Mouse (Mus musculus) heart, adult 2 months (tissue): ENCODE measurements around the gene A630076J17Rik. TPM values are rescaled to one million over a fixed set of nuclear protein-coding genes. Genes with fewer than 3 reads are reported as not detected.

Experiments
- DNase-seq, 2 experiments: peaks; one replicate each; pipeline ENCODE4 v3.0.0; 2021
- H3K27ac ChIP-seq: fragments of 200-600 bp; 2 replicates; pipeline ENCODE4 v1.8.1; 2022
- H3K27me3 ChIP-seq: fragments of 200-500 bp; 2 replicates; pipeline ENCODE4 v1.6.1; 2012; ENCODE audit warnings: mild to moderate bottlenecking, low read length, inconsistent platforms, mixed read lengths; ENCODE audit not compliant: control insufficient read depth, insufficient read depth
- H3K36me3 ChIP-seq: fragments of 200-500 bp; 2 replicates; pipeline ENCODE4 v1.6.1; 2012; ENCODE audit warnings: low read length, inconsistent platforms; ENCODE audit not compliant: control insufficient read depth, insufficient read depth
- H3K4me1 ChIP-seq: fragments of 200-500 bp; 2 replicates; pipeline ENCODE4 v1.6.1; 2011; ENCODE audit warnings: low read length; ENCODE audit not compliant: control insufficient read depth, insufficient read depth
- H3K4me3 ChIP-seq: fragments of 200-600 bp; 2 replicates; pipeline ENCODE4 v1.8.1; 2022
- H3K79me2 ChIP-seq: fragments of 200-500 bp; replicated peaks from 2 replicates; pipeline ENCODE4 v1.6.1; 2012; ENCODE audit warnings: mild to moderate bottlenecking, inconsistent platforms, low read length, moderate library complexity, mixed read lengths; ENCODE audit not compliant: control insufficient read depth, insufficient read depth
- H3K9ac ChIP-seq: fragments of 200-500 bp; 2 replicates; pipeline ENCODE4 v1.6.1; 2012; ENCODE audit warnings: low read depth, mild to moderate bottlenecking, control low read depth, inconsistent platforms, low read length, mixed read lengths
- CTCF ChIP-seq: fragments of 200-600 bp; IDR thresholded peaks from 2 replicates; pipeline ENCODE4 v1.8.1; 2022; ENCODE audit warnings: antibody characterized with exemption, mild to moderate bottlenecking, moderate library complexity
- EP300 ChIP-seq: fragments of 200-500 bp; IDR thresholded peaks from 2 replicates; pipeline ENCODE4 v1.6.1; 2011; ENCODE audit warnings: low read depth, low read length, control low read depth; ENCODE audit not compliant: insufficient read depth
- POLR2A ChIP-seq: fragments of 200-500 bp; IDR thresholded peaks from 2 replicates; pipeline ENCODE4 v1.6.1; 2011; ENCODE audit warnings: mild to moderate bottlenecking, low read depth, low read length, control low read depth; ENCODE audit not compliant: insufficient read depth
- WGBS: fragments of 180-500 bp; shearing (Covaris S2); methylation state at CpG from one replicate; pipeline ENCODE4 v1.1.7; 2018; 5-methylcytosine and 5-hydroxymethylcytosine counted together
- intact Hi-C: fragments of 180-260 bp; cut with DNase I; formaldehyde crosslinking; loops from one replicate; pipeline ENCODE4 v1.15.1; 2025
- polyA plus RNA-seq: library from polyadenylated mRNA; depleted of rRNA; stranded (reverse); fragments of >200 nt; gene quantifications from 2 replicates; pipeline ENCODE4 v1.2.3, GENCODE M21; 2012
- total RNA-seq, 2 experiments: library from RNA; stranded (reverse); gene quantifications; 2 replicates each; pipeline ENCODE4 v1.2.3; 2021

Gene A630076J17Rik
- total and polyA plus RNA-seq, 3 experiments = 0.18 TPM; not detected in 2

DNA sequence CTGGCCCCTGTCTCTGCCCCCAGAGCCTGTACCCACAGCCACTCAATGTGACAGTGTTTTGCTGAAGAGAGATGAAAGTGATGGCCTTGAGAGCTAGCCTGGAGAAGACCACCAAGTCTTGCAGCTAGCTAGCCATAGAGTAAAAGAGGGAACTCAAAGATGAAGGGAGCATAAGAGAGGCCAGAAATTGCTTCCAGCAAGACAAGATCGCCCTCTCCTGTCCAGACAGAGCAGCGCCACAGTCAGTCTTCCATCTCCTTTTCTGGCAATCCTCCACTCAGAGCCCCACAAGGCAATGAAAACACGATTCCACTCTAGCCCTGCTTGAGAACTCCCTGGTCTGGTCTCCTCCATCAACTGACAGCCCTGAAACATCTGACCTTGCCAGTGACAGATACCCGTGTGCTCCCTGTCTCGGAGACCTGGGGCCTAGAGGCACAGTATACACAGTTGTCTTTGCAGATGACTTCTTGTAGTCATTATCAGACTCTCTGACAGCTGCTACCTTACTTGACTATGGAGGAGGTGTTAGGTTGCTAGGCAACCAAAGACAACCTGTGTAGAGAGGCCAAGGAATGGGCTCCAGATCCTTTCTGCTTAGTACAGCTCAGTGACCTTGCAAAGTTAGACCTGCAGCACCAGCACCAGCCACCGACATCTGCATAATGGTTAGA is 42.1 kb upstream of the A630076J17Rik start:
- no peak overlapping the region for H3K27ac ChIP-seq
- intact Hi-C loops = loop anchor here (1.0 kb wide), 1 partner anchor 94 kb away; no protein-coding TSS in a partner anchor
- no peak overlapping the region for H3K9ac ChIP-seq
- H3K79me2 ChIP-seq = no peaks in the 10 kb centered on the region
- H3K36me3 ChIP-seq = no peaks in the 10 kb centered on the region
- no peak overlapping the region for H3K4me3 ChIP-seq
- no peak for TF ChIP-seq POLR2A
- TF ChIP-seq CTCF = peak; percentile 75
- TF ChIP-seq EP300 = 0 out of 2 replicates have a peak, but pooled peaks have one; percentile 12
- H3K4me1 ChIP-seq = no peaks in the 10 kb centered on the region
- H3K27me3 ChIP-seq = no peaks in the 10 kb centered on the region
- 35% methylated on average over 6 of the region's 6 CpGs for WGBS
- peak in 1 of 2 experiments; percentile 33 for DNase-seq

DNA sequence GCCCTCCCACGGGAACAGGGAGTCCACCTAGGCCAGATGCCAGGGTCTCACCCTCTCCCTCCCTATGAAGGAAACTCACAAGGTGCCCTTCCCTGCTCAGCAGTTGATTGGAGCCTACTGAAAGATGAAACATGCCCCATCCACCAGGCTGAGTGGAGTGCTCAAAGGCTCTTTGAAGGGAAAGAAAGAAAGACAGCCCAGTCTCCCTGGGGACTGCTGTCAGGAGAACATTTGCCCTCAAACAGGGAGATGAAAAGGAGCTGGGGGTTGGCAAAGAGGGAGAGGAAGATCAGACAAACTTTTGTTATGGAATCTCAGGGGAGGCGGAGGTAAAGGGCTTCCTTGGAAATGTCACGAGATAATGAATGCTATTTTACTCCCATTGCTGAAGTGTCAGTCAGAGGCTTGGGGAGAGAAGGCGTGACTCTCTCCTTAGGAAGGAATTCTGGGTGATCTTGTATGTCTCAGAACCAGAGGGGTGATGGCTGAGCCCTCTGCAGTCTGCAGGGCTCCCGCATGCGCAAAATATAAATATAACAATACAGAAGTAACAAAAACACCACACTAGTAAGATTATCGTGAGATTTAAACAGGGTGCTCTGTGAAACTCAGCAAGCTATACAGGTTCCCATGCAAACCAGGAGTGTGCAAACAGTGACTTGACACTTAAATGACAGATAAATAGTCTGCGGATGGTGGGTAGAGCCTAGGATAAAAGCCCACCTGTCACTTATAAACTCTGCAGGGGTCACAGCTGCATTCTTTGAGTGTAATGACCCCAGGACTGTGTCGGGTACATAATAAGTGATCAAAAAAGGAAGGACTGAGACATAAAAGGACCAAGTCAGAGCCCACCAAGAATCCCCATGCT is 28.9 kb upstream of the A630076J17Rik start:
- H3K4me3 ChIP-seq = no peak overlapping the region
- intact Hi-C loops = loop anchor here (10.0 kb wide), 2 partner anchors 153 to 373 kb away; no protein-coding TSS in a partner anchor
- WGBS = 57% methylated on average over 9 of the region's 9 CpGs

GRCm38 (mm10) chr3:107204413-107204812 is 26.0 kb upstream of the A630076J17Rik start:
- TF ChIP-seq POLR2A (no peak), CTCF (no peak), EP300 (no peak)
- no peak for DNase-seq
- intact Hi-C loops = loop anchor here (10.0 kb wide), 2 partner anchors 150 to 370 kb away; no protein-coding TSS in a partner anchor

More for the DNA sequence above, 28.9 kb upstream of the A630076J17Rik start:
- no peaks in the 10 kb centered on the region for H3K79me2 ChIP-seq
- TF ChIP-seq EP300 = no peak
- TF ChIP-seq POLR2A = no peak
- TF ChIP-seq CTCF = no peak
- no peaks in the 10 kb centered on the region for H3K27me3 ChIP-seq
- H3K27ac ChIP-seq = no peak overlapping the region
- no peak for DNase-seq
- H3K4me1 ChIP-seq = peaks cover 3% of the 10 kb centered on the region
- H3K9ac ChIP-seq = no peak overlapping the region
- H3K36me3 ChIP-seq = no peaks in the 10 kb centered on the region

GRCm38 (mm10) chr3:107205170-107205569 is 25.2 kb upstream of the A630076J17Rik start:
- H3K4me1 ChIP-seq = peaks cover 12% of the 10 kb centered on the region
- no peaks in the 10 kb centered on the region for H3K79me2 ChIP-seq
- no peak overlapping the region for H3K9ac ChIP-seq
- no peaks in the 10 kb centered on the region for H3K27me3 ChIP-seq
- no peak overlapping the region for H3K27ac ChIP-seq
- no peak for DNase-seq
- H3K36me3 ChIP-seq = no peaks in the 10 kb centered on the region
- H3K4me3 ChIP-seq = no peak overlapping the region
- TF ChIP-seq EP300 (no peak), CTCF (no peak), POLR2A (no peak)
- intact Hi-C loops = loop anchor here (10.0 kb wide), 2 partner anchors 150 to 370 kb away; no protein-coding TSS in a partner anchor

More at GRCm38 (mm10) chr3:107204413-107204812, 26.0 kb upstream of the A630076J17Rik start:
- Histone ChIP-seq H3K4me3 (no peak overlapping the region), H3K27me3 (no peaks in the 10 kb centered on the region), H3K9ac (no peak overlapping the region), H3K79me2 (no peaks in the 10 kb centered on the region), H3K36me3 (no peaks in the 10 kb centered on the region), H3K4me1 (peaks cover 12% of the 10 kb centered on the region), H3K27ac (no peak overlapping the region)
- WGBS = 75% methylated on average over 3 of the region's 3 CpGs

- H3K4me3 ChIP-seq = no peak overlapping the region
- H3K27ac ChIP-seq = peak overlapping the region; percentile 46
- H3K79me2 ChIP-seq = no peaks in the 10 kb centered on the region
- intact Hi-C loops = loop anchor here (1.0 to 10.0 kb wide), 5 partner anchors 27 to 369 kb away; no protein-coding TSS in a partner anchor
- TF ChIP-seq EP300 (peak; percentile 91; the same call in 1 of the 2 replicates), POLR2A (no peak), CTCF (no peak)
- peak; percentile 65 to 79 for DNase-seq
- no peaks in the 10 kb centered on the region for H3K36me3 ChIP-seq
- H3K4me1 ChIP-seq = peaks cover 12% of the 10 kb centered on the region
- no peaks in the 10 kb centered on the region for H3K27me3 ChIP-seq
- WGBS = 4% methylated on average over 4 of the region's 4 CpGs
- H3K9ac ChIP-seq = no peak overlapping the region
Observed at GRCm38 (mm10) chr3:107205994-107206393, 24.4 kb upstream of the A630076J17Rik start.
